Mouse (Mus musculus) neural tube, embryonic 13.5 days (tissue): ENCODE results near the gene 4933428G20Rik. TPM values are rescaled to one million over a fixed set of nuclear protein-coding genes. Genes with fewer than 3 reads are reported as not detected.

Experiments used
- ATAC-seq: fragments of 200-750 bp; cut with Nextera tagmentation; 2 replicates; pipeline ENCODE4 v1.8.0; 2017; ENCODE audit warnings: low read depth, mild to moderate bottlenecking, moderate TSS enrichment, moderate library complexity
- H3K27ac ChIP-seq: fragments of 300-500 bp; sonication (generic); replicated peaks from 2 replicates; pipeline ENCODE4 v1.5.1; 2015; ENCODE audit warnings: moderate library complexity, mild to moderate bottlenecking, inconsistent platforms
- H3K27me3 ChIP-seq: fragments of 300-500 bp; sonication (generic); 2 replicates; pipeline ENCODE4 v1.6.1; 2015; ENCODE audit warnings: mild to moderate bottlenecking, inconsistent platforms
- H3K36me3 ChIP-seq: fragments of 300-500 bp; sonication (generic); 2 replicates; pipeline ENCODE4 v1.6.1; 2015; ENCODE audit warnings: mild to moderate bottlenecking, inconsistent platforms
- H3K4me1 ChIP-seq: fragments of 300-500 bp; sonication (generic); replicated peaks from 2 replicates; pipeline ENCODE4 v1.6.1; 2015; ENCODE audit warnings: inconsistent platforms
- H3K4me2 ChIP-seq: fragments of 300-500 bp; sonication (generic); 2 replicates; pipeline ENCODE4 v1.6.1; 2015; ENCODE audit warnings: inconsistent platforms, mild to moderate bottlenecking, moderate library complexity
- H3K4me3 ChIP-seq: fragments of 300-500 bp; sonication (generic); 2 replicates; pipeline ENCODE4 v1.5.1; 2015; ENCODE audit warnings: mild to moderate bottlenecking, inconsistent platforms
- H3K9ac ChIP-seq: fragments of 300-500 bp; sonication (generic); 2 replicates; pipeline ENCODE4 v1.6.1; 2015; ENCODE audit warnings: moderate library complexity, mild to moderate bottlenecking, inconsistent platforms
- H3K9me3 ChIP-seq: fragments of 300-500 bp; sonication (generic); 2 replicates; pipeline ENCODE4 v1.6.1; 2016; ENCODE audit warnings: inconsistent platforms
- WGBS: fragments of 180-500 bp; shearing (Covaris S2); methylation state at CpG from one replicate; pipeline ENCODE4 v1.1.7; 2015; 5-methylcytosine and 5-hydroxymethylcytosine counted together
- polyA plus RNA-seq: library from polyadenylated mRNA; unstranded; fragments of >200 nt; fragmentation: Nextera tagmentation; extraction: Ambion mirVana; gene quantifications from 2 replicates; pipeline ENCODE4 v1.2.1, GENCODE M21; 2015

The 4933428G20Rik gene
- polyA plus RNA-seq, 1 experiment from 2014 or later, result 0.81 TPM

GRCm38 (mm10) chr11:97468639-97469287 lies 31.4 kb downstream of the 4933428G20Rik start:
- no peak overlapping the region for H3K4me3 ChIP-seq
- no peak overlapping the region for H3K4me2 ChIP-seq
- H3K4me1 ChIP-seq, result no peaks in the 10 kb centered on the region
- no peak overlapping the region for H3K27ac ChIP-seq
- no peak overlapping the region for H3K9ac ChIP-seq
- H3K9me3 ChIP-seq, result no peaks in the 10 kb centered on the region
- H3K27me3 ChIP-seq, result no peaks in the 10 kb centered on the region
- peaks cover 81% of the 10 kb centered on the region for H3K36me3 ChIP-seq
- WGBS, result 45% methylated on average over 14 of the region's 14 CpGs
- peak; percentile 56 for ATAC-seq

DNA sequence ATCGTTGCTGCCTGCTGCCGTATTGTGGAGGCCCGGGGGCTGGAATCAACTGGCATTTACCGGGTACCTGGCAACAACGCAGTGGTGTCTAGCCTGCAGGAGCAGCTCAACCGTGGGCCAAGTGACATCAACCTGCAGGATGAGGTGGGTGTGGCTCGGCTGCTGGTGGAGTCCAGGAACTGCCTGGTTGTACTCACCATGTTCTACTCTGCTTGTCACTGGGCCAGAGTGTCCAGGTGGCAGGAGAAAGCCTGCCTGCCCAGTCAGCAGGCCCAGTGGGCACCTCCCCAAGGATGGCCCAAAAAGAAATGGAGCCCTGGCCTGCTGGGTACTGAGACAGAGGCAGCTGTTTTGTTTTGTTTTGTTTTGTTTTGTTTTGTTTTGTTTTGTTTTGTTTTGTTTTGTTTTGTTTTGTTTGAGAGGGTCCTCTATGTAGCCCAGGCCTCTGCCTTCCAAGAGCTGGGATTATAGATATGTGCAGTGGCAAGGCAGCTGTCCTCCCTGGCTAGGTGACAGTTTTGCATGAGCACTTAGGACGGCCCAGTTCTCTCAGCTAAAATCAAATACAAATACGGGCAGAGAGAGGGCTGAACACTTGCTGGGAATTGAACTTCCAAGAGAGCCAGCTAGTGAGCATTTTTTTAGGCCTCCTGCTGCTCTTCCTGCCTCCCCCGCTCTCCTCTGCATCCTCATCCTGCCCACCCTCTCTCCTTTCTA lies 33.5 kb downstream of the 4933428G20Rik start:
- Histone ChIP-seq H3K36me3 (peaks cover 82% of the 10 kb centered on the region), H3K27me3 (peaks cover 8% of the 10 kb centered on the region; the same call in 1 of the 2 replicates), H3K9me3 (no peaks in the 10 kb centered on the region), H3K9ac (no peak overlapping the region), H3K4me3 (no peak overlapping the region), H3K4me2 (no peak overlapping the region), H3K4me1 (no peaks in the 10 kb centered on the region), H3K27ac (no peak overlapping the region)
- WGBS, result 78% methylated on average over 10 of the region's 10 CpGs
- ATAC-seq, result no peak

DNA sequence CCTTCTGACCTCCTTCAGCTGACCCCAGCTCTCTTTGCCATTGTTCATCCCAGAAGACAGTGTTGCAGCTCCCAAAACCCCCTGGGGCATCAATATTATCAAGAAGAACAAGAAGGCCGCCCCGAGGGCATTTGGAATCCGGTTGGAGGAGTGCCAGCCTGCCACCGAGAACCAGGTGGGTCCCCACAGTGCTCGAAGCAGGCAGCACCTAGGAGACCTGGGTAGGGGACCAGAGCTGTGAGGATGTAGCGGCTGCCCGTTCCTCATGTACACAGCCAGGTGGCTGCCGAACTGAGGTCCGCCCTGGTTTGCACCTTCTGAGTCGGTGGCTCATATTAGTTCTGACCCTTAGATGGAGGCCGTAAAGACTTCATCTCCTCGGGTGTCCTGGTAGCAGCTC lies 34.2 kb downstream of the 4933428G20Rik start:
- Histone ChIP-seq H3K36me3 (peaks cover 82% of the 10 kb centered on the region), H3K4me1 (no peaks in the 10 kb centered on the region), H3K4me3 (no peak overlapping the region), H3K27me3 (peaks cover 12% of the 10 kb centered on the region; the same call in 1 of the 2 replicates), H3K9ac (no peak overlapping the region), H3K9me3 (no peaks in the 10 kb centered on the region), H3K4me2 (no peak overlapping the region), H3K27ac (no peak overlapping the region)
- WGBS, result 83% methylated on average over 12 of the region's 12 CpGs
- no peak for ATAC-seq

- ATAC-seq, result no peak
- 88% methylated on average over 4 of the region's 4 CpGs for WGBS
- Histone ChIP-seq H3K27ac (no peak overlapping the region), H3K4me2 (no peak overlapping the region), H3K27me3 (peaks cover 12% of the 10 kb centered on the region; the same call in 1 of the 2 replicates), H3K36me3 (peaks cover 82% of the 10 kb centered on the region), H3K4me1 (no peaks in the 10 kb centered on the region), H3K4me3 (no peak overlapping the region), H3K9ac (no peak overlapping the region), H3K9me3 (no peaks in the 10 kb centered on the region)
Measured at GRCm38 (mm10) chr11:97463991-97464390, 36.1 kb downstream of the 4933428G20Rik start.

DNA sequence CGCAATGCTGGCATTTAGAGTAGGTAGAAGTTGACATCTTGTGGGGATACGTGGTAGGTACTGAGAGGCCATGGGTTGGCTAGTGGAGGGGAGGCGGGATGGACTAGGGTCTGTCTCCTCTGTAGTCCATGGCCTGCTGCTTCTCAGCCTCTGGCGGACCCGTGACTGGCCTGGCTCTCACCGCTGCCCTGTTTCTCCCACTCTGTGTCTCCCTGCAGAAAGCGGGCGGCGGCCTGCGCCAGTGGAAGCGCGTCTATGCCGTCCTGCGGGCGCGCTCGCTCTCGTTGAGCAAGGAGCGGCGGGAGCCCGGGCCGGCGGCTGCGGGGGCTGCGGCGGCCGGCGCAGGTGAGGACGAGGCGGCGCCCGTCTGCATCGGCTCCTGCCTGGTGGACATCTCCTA lies 37.0 kb downstream of the 4933428G20Rik start:
- Histone ChIP-seq H3K9me3 (no peaks in the 10 kb centered on the region), H3K4me3 (no peak overlapping the region), H3K4me1 (no peaks in the 10 kb centered on the region), H3K36me3 (peaks cover 90% of the 10 kb centered on the region), H3K27ac (no peak overlapping the region), H3K27me3 (peaks cover 12% of the 10 kb centered on the region; the same call in 1 of the 2 replicates), H3K9ac (no peak overlapping the region), H3K4me2 (no peak overlapping the region)
- no peak for ATAC-seq
- WGBS, result 47% methylated on average over 32 of the region's 33 CpGs

GRCm38 (mm10) chr11:97462538-97462937 lies 37.6 kb downstream of the 4933428G20Rik start:
- WGBS, result 89% methylated on average over 6 of the region's 6 CpGs

DNA sequence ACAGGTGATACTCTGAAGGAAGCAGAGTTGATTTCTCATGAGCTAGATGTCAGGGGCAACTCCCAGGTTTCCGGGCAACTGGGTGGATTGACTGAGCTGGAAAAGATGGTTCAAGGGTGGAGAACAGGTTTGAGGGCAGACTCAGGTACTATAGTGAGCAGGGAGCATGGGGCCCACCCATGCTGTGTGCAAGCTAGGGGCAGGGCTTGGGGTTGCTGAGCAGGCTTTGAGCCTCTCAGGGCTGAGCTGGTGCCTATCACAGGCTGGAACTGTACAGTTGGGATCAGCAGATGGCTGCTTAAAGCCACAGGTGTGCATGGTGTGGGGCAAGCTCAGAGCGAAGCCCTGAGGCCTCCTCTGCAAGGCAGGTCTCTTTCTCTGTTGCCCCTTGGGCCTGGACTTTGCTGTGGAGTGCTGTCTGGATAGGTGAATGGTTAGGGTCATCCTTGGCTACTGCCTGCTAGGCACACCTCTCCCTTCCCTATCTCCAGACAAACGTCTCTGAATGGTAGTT lies 38.8 kb downstream of the 4933428G20Rik start:
- Histone ChIP-seq H3K9me3 (no peaks in the 10 kb centered on the region), H3K4me1 (no peaks in the 10 kb centered on the region), H3K27ac (no peak overlapping the region), H3K36me3 (peaks cover 97% of the 10 kb centered on the region), H3K4me2 (no peak overlapping the region), H3K9ac (no peak overlapping the region), H3K27me3 (peaks cover 12% of the 10 kb centered on the region; the same call in 1 of the 2 replicates), H3K4me3 (no peak overlapping the region)
- WGBS, result 94% methylated on average over 3 of the region's 3 CpGs
- ATAC-seq, result no peak

More at GRCm38 (mm10) chr11:97462538-97462937, 37.6 kb downstream of the 4933428G20Rik start:
- Histone ChIP-seq H3K27ac (no peak overlapping the region), H3K9ac (no peak overlapping the region), H3K36me3 (peaks cover 97% of the 10 kb centered on the region), H3K9me3 (no peaks in the 10 kb centered on the region), H3K4me2 (no peak overlapping the region), H3K4me1 (no peaks in the 10 kb centered on the region), H3K4me3 (no peak overlapping the region), H3K27me3 (peaks cover 12% of the 10 kb centered on the region; the same call in 1 of the 2 replicates)
- no peak for ATAC-seq

DNA sequence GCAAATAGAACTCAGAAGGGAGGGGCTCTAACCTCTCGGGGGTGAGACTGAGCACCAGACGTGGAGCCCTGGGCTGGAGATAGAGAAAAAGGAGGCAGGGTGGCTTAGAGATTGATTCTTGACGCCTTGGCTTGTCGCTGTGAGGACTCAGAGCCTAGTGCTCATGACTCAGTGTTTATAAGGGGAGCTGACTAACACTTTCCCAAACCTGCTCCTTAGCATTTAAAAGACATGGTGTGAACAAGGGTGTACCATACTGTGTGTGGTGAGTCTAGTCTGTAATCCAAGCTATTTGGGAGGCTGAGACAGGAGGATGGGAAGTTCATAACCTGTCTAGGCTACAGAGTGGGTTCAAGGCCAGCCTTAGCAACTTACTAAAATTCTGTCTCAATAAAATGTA lies 43.0 kb downstream of the 4933428G20Rik start:
- H3K4me1 ChIP-seq, result peaks cover 24% of the 10 kb centered on the region
- ATAC-seq, result no peak
- H3K27ac ChIP-seq, result no peak overlapping the region
- H3K4me2 ChIP-seq, result no peak overlapping the region
- WGBS, result 71% methylated on average over 4 of the region's 4 CpGs
- no peak overlapping the region for H3K9ac ChIP-seq
- peaks cover 96% of the 10 kb centered on the region for H3K36me3 ChIP-seq
- peaks cover 9% of the 10 kb centered on the region; the same call in 1 of the 2 replicates for H3K27me3 ChIP-seq
- no peaks in the 10 kb centered on the region for H3K9me3 ChIP-seq
- H3K4me3 ChIP-seq, result no peak overlapping the region

- Histone ChIP-seq H3K36me3 (peaks cover 66% of the 10 kb centered on the region), H3K9ac (peak overlapping the region; percentile 86), H3K4me2 (peak overlapping the region; percentile 88), H3K27me3 (no peaks in the 10 kb centered on the region), H3K4me1 (peaks cover 61% of the 10 kb centered on the region), H3K27ac (no peak overlapping the region), H3K9me3 (no peaks in the 10 kb centered on the region), H3K4me3 (peak overlapping the region; percentile 65; the same call in 1 of the 2 replicates)
- WGBS, result 93% methylated on average over 15 of the region's 15 CpGs
- ATAC-seq, result no peak
Measured at GRCm38 (mm10) chr11:97451625-97452024, 48.5 kb downstream of the 4933428G20Rik start.

DNA sequence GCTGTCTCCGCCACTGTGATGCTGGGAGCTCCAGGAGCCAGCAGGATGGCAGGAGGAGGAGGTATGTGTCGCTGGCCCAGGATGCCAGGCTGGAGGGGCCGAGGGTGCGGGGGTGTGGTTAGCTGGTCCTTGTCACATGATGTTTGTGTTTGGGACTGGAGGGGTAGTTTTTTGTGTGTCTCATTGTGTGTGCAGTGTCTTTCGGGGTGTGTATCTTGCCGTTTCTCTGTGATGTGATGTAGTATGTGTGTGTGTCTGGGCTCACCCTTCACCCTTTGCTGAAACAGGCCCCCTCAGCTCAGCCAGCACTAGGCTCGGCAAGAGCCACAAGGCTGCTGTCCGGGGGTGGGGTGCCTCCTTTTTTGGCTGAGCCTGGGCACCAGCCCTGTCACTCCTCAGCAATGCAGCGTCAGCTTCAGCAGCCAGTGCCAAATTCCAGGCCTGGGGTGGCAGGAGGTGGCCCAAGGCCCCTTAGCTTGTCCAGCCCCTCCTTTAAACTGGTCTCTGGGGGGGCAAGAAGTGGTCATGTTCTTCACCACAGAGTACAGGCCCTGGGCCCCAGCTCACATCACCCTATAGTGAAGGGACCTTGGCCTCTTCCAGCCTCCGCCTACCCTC lies 49.7 kb downstream of the 4933428G20Rik start:
- Histone ChIP-seq H3K27me3 (no peaks in the 10 kb centered on the region), H3K36me3 (peaks cover 57% of the 10 kb centered on the region), H3K27ac (peak overlapping the region; percentile 84), H3K9ac (peak overlapping the region; percentile 86), H3K4me1 (peaks cover 61% of the 10 kb centered on the region), H3K4me2 (peak overlapping the region; percentile 88), H3K9me3 (no peaks in the 10 kb centered on the region), H3K4me3 (peak overlapping the region; percentile 65)
- ATAC-seq, result peak; percentile 67
- 29% methylated on average over 10 of the region's 10 CpGs for WGBS

GRCm38 (mm10) chr11:97449601-97450293 lies 50.4 kb downstream of the 4933428G20Rik start:
- peak overlapping the region; percentile 84 for H3K27ac ChIP-seq
- ATAC-seq, result peak; percentile 92
- H3K36me3 ChIP-seq, result peaks cover 53% of the 10 kb centered on the region
- peaks cover 61% of the 10 kb centered on the region for H3K4me1 ChIP-seq
- H3K4me3 ChIP-seq, result peak overlapping the region; percentile 65
- peak overlapping the region; percentile 86 for H3K9ac ChIP-seq
- H3K9me3 ChIP-seq, result no peaks in the 10 kb centered on the region
- WGBS, result 17% methylated on average over 15 of the region's 15 CpGs
- no peaks in the 10 kb centered on the region for H3K27me3 ChIP-seq
- H3K4me2 ChIP-seq, result peak overlapping the region; percentile 88
